Mouse (Mus musculus): Measurements from ENCODE around the gene Sult2b1. TPM values are rescaled to one million over a fixed set of nuclear protein-coding genes. Genes with fewer than 3 reads are reported as not detected.

The Sult2b1 gene
- total and polyA plus RNA-seq, 3 experiments = 0.49 to 2.9 (median 2.0) TPM

DNA sequence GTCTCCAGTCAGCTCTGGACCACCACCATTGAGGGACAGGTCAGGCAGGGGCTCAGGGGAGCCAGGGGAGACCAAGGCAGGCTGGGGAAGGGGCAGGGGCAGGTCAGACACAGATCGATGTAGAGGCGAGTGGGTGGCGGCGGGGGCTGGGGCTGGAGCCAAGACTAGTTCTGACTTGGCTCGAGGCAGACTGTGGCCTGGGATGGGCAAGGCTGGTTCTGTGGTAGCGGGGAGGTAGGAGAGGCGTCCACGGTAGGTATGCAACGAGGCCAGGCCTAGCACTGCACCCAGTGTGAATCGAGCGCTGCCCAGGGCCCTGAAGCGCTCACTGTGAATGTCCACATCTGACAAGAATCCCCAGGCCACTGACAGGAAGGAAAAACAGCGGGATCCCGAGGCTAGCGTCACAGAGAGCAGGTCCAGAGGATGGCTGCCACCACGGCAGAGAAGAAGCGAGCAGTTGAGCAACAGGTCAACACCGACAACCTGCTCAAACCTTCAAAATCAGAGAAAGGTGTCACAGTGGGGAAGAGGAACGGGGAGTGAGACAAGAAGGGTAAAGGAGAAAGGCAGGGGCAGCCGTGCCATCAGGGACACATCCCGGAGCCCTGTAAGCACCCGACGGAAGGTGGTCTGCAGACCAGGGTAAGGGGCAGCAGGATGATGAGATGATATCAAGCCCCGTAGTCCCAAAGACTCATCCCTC, 73.0 kb downstream of the Sult2b1 start:
- DNase-seq = no peak

DNA sequence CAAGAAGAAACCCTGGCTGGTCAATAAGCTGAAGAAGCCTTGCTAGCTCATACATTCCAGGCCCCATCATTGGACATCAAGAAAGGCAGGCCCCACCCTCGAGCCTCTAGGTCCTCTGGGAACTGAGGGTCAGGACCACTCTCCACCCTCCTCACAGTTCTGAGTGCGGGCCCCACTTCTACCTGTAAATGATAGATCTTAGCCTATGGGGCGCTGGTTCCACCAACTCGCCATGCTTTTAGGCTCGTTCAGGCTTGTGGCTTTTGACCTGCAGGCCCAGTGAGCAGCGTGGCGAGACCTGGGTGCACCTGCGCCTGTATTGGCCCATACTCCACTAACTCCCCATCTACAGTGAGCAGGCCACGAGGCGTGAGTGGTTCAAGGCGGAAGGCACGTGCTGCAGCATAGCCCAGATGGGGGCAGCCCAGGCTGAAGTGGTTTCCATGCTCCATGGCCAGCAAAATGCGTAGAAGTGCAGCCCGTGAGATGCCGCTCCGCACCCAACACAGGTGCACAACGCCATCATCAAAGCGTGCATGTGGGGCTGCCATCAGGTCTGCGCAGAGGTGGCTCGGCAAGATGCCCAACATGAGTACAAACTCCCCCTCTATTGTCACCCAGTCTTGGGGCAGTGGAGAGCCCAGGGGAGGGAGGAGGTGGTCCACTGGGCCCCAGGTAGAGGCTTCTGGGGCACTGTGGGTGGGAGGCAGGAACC, 73.8 kb downstream of the Sult2b1 start:
- peak; percentile 43 for DNase-seq

DNA sequence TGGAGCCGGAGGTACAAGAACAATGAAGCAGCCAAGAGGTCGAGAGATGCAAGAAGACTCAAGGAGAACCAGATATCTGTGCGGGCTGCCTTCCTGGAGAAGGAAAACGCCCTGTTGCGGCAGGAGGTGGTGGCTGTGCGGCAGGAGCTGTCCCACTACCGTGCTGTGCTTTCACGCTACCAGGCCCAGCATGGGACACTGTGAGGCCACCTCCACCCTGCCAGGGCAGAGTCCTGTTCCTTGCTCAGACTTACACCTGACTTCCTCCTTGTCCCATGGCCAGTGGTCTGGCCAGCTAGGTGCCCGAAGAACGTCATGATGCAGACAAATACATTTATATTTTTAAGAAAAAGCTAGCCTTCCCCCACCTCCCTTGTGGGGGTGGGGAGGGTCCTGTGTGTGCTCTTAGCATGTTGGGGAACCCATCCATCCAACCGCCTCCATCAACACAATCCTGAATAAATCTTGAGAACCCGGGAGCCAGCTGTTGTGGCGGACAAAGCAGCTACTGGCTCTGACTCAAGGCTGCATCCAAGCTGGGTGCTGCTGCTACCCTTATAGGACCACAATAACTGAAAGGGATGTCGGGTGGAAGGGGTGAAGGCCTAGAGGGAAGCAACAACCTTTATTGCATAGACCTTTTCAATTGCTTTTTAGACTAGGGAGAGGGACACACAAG, 74.7 kb downstream of the Sult2b1 start:
- DNase-seq = peak; percentile 35

DNA sequence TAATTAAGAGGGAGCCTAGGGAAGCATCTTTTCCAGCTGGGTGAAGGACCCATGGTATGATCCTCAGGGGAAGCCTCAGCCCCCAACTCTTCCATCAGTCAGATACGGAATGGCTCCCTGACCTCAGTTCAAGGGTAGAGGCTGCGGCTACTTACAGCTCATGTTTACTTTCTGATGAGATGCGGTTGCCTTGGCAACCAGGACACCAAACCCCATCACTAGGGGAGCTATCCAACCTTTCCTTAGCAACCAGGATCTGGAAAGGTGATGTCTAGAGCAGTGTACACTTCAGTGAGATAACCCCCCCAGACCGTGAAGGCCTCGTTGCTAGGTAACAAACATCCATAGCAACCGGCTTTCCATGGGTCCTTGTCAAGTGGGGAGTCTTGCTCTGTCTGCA, 75.4 kb downstream of the Sult2b1 start:
- DNase-seq = peak; percentile 41

DNA sequence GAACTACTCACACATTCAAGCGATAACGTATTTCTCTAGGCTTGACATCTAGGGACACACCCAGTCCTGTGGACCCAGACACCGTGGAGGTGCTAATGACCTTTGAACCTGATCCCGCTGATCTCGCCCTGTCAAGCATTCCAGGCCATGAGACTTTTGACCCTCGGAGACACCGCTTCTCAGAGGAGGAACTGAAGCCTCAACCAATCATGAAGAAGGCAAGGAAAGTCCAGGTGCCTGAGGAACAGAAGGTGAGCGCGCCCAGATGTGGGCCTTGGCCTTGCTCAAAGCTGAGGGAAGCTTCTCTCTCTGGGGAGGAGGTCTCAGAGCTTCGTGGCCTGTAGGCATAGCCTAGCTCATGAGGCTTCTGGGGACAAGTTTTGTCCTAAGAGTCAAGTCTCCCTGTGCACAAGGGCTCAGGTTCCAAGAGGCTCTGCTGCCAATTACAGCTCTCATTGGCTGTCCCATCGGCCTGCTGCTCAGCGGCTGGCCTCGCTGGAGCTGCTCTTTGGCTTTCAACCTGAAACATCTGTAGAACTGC, 76.2 kb downstream of the Sult2b1 start:
- peak; percentile 60 for DNase-seq

DNA sequence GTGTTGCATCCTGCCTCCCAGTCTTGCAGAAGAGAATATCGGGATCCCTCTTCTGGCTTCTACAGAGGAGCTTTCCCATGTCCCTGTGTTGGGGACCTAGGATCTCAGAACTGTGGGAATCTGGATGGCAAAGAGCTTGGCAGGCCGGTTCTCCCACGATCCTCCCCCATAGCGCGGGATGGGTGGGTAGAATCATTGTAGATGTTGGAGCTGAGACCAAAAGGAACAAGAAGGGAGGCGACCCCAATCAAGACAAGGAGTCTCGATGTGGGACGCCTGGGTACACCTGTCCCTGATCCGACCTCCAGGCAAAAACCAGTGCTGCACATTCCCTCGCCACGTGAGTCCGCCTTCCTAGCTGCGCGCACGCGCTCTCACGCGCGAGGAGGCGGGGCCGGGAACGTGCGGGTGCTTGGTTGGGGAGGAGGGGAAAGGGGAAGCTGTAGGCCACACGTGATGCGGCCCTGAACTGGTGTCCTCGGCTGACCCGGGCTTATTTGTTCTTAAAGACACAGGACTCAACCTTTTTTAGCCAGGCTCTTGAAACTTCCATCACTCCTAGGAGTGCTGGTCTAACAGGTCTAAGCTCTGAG, 77.0 kb downstream of the Sult2b1 start:
- DNase-seq = peak; percentile 98

DNA sequence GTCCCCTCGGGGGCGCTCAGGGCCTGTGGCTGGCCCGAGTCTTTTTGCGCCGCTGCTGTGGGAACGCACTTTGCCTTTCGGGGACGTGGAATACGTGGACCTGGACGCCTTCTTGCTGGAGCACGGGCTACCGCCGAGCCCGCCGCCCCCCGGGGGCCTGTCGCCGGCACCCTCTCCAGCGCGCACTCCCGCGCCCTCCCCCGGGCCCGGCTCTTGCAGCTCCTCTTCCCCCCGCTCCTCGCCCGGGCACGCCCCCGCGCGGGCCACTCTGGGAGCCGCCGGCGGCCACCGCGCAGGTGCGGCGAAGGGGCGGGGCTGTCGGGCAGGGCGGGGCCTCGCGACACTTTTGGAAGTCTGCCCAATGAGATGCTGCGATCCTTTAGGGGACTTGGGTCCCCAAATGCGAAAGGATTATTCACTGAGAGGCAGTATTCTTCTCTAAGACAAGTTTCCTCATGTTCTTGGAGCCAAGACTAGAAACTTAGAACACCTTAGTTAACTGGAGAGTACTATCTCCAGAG, 77.7 kb downstream of the Sult2b1 start:
- DNase-seq = peak; percentile 93

DNA sequence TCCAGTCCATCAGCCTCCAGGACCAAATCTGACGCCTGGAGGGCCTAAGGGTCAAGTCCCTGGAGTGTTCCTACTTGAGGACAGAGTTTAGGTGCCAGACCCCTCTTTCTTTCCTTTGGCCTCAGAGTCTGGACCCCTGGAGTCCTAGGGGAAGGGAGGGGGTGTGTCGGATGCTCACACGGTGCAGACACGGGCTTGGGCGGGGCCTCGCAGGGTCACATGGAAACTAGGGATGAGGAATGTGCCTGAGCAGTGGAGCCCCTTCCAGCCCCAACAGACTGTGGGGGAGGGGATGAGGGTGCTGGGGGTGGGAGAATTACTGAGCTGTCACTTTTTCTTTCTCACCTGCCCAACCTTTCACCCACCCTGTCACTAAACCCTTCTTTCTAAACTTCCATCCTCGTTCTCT, 78.6 kb downstream of the Sult2b1 start:
- peak; percentile 91 for DNase-seq

DNA sequence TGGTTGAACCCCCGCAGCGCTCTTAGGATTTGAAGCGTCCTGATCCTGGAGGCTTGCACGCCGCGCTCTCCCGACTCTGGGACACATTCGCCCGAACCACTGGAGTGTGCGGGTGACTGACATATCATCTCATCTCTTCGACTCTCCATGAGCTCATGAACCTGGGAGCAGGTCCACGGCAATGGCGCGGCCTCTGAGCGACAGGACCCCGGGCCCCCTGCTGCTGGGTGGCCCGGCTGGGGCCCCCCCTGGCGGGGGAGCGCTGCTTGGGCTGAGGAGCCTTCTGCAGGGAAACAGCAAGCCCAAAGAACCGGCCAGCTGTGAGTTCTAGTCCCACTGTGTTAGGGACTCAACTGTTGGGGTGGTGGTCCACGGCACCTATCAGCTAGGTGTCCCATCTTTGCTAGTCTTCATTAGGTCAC, 79.0 kb downstream of the Sult2b1 start:
- no peak for DNase-seq

DNA sequence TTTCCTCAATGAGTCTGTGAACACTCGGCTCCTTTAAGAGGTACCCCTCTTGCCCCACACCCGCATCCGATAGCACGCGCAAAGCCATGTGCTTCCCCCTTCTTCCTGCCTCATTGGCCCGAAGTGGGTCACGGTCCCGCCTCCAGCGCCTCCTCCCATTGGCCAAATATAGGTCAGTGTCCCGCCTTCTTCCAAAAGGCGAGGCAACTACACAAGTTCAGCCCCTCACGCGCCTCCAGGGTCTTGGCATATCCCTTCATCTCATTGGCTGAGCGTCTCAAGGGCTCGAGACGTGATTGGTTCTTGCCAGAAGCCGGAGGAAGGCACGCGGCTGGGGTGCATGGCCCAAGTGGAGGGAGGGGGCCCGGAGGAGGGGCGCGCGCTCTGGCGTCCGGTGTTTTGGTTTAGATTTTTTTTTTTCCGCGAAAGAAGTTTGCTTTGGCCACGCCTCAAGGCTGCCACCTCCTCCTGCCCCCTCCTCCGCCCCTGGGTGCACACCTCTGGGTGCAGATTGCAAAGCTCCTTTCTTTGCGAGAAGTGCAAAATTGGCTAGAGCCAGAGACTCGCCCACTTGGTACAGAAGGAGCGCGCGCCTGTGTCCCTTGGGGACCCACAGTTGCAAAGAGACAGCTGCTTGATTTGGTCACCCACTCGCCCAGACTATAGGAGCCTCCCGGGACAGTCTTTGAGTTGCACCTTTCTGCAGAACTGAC, 79.6 kb downstream of the Sult2b1 start, which contains the start of gene Dbp:
Gene Dbp (plus strand): TSS at position 359 of the 713 bp plus-strand sequence.
- peak; percentile 100 for DNase-seq

DNA sequence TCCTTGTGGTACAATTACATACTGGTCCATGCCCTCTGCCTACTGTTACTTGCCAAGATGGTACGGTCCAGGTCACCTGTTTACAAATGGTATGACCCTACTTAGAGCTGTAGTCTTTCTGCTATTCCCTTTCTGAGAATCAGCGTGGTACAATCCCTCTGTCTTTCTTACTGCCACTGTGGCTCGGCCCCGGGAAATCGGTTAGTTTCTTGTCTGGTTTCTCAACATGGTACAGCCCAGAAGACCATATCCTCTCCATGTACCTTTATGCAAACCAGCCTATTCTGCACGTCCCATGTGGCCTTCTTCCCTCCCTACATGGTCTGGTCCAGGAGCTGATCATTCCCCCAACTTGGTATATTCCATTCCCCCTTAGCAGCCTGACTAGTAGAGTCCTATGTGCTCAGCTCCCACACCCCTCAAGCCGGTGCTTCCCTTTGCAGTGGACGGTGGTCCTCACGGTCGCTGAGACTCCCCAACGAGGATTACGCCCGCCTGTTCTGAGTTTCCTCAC, 80.4 kb downstream of the Sult2b1 start:
- peak; percentile 75 for DNase-seq

DNA sequence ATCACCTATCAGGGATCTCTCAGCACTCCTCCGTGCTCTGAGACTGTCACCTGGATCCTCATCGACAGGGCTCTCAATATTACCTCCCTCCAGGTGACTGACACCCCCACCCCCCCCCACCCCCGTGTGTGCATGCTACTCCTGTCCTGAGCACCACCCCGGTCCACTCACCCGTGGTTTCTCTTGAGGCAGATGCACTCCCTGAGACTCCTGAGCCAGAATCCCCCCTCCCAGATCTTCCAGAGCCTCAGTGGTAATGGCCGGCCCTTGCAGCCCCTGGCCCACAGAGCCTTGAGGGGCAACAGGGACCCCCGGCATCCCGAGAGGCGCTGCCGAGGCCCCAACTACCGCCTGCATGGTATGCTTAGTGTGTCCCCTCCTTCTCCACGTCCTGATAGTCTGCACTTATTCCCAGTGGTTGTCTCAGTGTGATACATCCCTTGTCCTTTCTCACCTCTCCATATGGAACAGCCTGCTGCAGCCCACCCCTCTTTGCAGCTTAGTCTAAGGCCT, 80.9 kb downstream of the Sult2b1 start:
- no peak for DNase-seq

DNA sequence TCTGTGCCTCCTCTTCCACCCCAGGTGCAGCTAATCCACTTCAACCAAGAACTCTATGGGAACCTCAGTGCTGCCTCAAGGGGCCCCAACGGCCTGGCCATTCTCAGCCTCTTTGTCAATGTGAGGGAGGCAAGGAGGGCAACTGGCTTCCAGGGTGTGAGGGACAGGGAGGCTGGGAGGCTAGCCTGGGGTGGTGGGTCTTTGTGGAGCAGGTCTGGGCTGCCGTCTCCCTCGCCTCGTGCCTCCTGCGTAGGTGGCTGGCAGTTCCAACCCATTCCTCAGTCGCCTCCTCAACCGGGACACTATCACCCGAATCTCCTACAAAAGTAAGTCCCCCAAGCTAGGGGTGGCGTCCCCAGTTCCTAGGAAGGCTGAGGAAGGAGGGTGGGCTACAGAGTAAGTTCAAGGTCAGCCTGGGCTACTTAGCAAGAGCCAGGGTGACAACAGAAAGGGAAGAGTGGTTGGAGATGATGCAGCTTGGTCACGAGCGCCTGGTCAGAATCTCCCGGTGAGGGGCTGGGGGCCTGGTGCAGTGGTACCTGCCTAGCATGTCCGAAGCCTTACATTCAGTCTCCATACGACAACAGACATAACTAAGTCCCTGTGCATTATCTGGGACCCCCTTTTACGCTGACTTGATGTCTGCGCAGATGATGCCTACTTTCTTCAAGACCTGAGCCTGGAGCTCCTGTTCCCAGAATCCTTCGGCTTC, 81.5 kb downstream of the Sult2b1 start:
- no peak for DNase-seq

DNA sequence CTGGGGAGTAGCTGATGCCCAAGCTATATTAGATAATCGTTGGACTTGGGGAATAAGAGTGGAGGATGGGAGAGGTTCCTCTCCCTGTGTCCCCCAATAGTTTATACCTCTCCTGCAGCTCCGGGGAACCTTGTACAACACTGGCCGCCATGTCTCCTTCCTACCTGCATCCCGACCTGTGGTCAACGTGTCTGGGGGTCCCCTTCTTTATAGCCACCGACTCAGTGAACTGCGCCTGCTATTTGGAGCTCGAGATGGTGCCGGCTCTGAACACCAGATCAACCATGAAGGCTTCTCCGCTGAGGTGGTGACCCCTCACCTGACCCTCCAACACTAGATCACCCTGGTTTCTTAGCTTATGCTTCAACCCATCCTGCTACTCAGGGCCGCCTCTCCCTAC, 82.2 kb downstream of the Sult2b1 start:
- no peak for DNase-seq

DNA sequence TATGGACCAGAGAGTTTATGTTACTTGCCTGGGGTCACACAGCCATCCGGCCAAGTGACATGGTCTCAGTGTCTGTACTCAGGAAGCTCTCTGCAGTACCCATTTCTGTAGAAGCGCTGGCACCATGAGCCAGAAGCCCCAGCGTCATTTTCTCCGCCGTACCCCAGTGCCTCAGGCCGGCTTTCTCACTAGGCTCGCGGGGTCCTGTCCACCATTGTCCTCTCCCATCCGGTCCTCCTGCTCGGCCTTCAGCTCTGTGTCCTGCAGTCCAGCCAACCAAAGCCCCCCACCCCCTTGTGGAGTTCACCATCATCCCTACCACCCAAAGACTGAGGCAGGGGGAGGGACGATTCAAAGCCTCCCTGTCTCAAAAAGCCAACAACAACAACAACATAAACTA, 82.9 kb downstream of the Sult2b1 start:
- DNase-seq = no peak

DNA sequence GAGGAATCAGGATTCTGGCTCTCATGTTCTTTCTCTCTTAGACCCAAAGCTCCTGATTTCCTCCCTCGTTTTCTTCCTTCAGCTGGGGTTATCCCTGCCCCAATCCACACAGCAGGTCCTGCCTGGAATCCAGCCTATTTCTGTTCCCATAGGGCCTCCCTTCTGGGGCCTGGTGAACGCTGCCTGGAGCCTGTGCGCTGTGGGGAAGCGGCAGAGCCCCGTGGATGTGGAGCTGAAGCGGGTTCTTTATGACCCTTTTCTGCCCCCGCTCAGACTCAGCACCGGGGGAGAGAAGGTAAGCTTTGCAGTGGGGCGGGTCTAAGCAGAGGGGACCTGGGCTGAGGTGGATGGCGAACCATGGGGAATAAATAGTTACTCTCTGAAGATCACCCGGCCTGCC, 83.4 kb downstream of the Sult2b1 start:
- no peak for DNase-seq

DNA sequence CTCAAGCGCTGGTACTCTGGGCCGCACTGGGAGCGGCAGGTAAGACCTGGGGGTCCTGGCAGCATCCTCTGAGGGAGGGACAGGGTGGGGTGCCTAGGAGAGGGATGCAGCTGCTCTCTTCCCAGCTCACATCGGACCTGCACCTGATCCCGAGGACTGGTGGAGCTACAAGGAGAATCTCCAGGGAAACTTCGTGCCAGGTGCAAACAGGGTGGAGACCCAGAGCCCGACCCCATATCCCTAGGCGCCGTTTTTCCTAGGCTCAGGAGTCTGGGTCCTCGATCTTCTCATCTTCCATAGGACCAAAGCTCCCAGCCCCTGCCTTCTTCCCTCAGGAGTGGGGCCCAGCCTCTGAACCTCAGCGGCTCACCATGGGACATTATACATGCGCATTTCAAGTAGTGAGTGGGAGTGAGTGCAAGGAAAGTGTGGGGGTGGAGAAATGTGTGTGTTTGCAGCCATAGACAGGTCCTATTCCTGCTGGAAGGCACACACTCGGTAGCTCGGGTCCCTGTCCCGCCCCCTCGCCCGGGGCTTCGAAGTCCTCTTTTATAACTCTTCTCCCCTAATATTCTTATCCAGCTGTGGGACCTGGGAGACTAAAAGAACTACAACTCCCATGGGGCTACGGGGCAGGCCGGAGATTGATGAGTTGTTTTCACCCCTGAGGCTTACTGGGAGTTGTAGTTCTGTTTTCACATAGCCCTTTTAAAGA, 84.0 kb downstream of the Sult2b1 start:
- DNase-seq = peak; percentile 87

DNA sequence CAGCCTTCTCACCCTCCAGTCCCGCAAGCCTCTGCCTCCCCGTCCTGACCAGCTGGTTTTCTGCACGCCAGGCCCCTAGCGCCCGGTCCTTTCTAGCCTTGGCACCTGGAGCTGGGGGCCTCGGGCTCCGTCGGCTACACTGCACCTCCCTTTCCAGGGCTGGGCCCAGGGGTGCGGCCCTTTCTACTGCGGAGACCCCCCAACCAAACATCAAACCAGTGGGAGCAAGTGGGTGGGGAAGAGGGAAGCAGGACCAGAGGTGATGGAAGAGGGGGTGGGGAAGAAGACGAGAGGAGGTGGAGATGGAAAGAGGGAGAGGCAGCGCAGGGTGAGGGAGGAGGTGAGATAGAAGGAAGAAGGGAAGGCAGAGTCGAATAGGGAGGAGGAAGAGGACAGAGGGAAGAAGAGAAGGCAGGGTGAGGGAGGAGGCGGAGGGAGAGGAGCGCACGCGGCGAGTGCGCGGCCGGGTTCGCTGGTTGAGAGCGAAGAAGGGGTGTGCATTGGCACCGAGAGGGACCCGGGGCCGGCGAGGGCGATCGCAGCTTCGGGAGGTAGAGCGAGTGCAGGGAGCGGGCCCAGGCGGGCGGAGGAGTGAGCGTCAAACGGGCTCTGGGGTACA, 84.8 kb downstream of the Sult2b1 start, which contains the start of gene Car11:
Gene Car11 (plus strand): TSS at position 321 of the 619 bp plus-strand sequence.
- DNase-seq = peak; percentile 45

DNA sequence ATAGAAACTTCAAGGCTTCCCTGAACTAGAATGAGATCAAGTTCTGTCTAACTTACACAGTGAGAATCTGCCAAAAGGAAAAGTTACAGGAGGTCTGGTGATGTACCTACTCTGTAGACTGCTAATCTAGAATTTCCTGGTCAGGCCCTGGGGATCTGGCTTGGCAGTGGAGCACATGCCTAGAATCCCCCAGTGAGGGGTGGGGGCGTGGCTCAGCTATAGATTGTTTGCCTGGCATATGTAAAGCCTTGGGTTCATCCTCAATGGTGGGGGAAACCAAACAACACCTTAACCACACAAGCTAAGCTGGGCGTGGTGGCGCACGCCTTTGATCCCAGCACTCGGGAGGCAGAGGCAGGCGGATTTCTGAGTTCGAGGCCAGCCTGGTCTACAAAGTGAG, 86.6 kb downstream of the Sult2b1 start:
- DNase-seq = no peak

Measured in adrenal gland, adult 2 months (tissue).